Mouse (Mus musculus): Measurements from ENCODE around the gene Gm20772.
"Not testable (repeated sequence)": the region's sequence is repeated elsewhere in the genome, so short reads cannot be mapped to it uniquely, and the experiment has no call there.

Gm20772 gene

GRCm38 (mm10) chrY:17874441-17874840 is at the start of gene Gm20772, which contains the start of gene Gm20831:
TSS of gene Gm20772 (plus strand) at chrY:17874741.
TSS of gene Gm20831 (plus strand) at chrY:17874741.
- not testable (repeated sequence) for DNase-seq (ENCODE audit: low spot score in 2 of 2)

GRCm38 (mm10) chrY:17846166-17846565 is 28.4 kb upstream of the Gm20772 start, which contains the start of gene Gm21904:
TSS of gene Gm21904 (minus strand) at chrY:17846266.
- not testable (repeated sequence) for DNase-seq (ENCODE audit: low spot score in 2 of 2)
